Mouse (Mus musculus): ENCODE measurements around the gene Tcl1b2.

GRCm38 (mm10) chr12:105126516-105126915 lies 19.3 kb upstream of the Tcl1b2 start:
- TF ChIP-seq CTCF (IDR thresholded peaks at IDR 0.05; ENCODE audit: control insufficient read depth, insufficient read depth, low read length) (no peak), POLR2A (IDR thresholded peaks at IDR 0.05; ENCODE audit: borderline replicate concordance, control insufficient read depth, low read depth, low read length) (no peak)
